Mouse (Mus musculus): Measurements from ENCODE around the gene Prr7. TPM values are rescaled to one million over a fixed set of nuclear protein-coding genes. Genes with fewer than 3 reads are reported as not detected.
A peak's percentile ranks its signal among the peaks of the same experiment; 100 is the strongest.
"Not testable (repeated sequence)": the region's sequence is repeated elsewhere in the genome, so short reads cannot be mapped to it uniquely, and the experiment has no call there.

Prr7 gene
- polyA plus RNA-seq, 1 experiment from 2014 or later = 0.21 TPM

DNA sequence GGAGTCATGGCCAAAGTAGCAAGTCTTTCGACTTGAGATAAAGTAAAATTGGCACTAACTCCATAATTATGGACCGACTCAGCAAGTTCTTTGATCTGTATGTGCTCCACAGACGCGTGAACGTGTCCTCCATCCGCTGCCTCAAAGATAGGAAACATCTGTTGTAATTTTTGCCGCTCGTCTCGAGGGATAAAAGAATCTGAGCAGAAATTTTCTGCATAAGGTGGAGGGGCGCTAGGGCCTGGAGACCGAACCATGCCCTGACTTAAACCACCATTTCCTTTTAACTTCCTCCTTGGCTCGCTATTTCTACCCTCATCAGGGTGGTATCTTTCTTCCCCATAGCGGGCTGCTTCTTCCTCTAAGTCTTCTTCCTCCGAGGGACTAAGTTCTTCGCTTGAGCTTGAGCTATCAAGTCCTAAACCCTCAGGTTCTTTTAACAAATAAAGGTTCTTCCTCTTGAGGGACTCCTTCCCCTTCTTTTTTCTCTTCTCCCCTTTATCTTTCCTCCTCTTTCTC is 26.9 kb upstream of the Prr7 start:
- H3K27me3 ChIP-seq (ENCODE audit: insufficient read depth, poor library complexity, severe bottlenecking); H3K36me3 ChIP-seq; DNase-seq (ENCODE audit: low spot score); H3K27ac ChIP-seq; H3K9me3 ChIP-seq; H3K4me1 ChIP-seq; H3K4me3 ChIP-seq: not testable (repeated sequence)
- WGBS = 83% methylated on average over 15 of the region's 15 CpGs

- 39% methylated on average over 9 of the region's 9 CpGs for WGBS
- peaks cover 29% of the 10 kb centered on the region for H3K4me1 ChIP-seq
- no peaks in the 10 kb centered on the region for H3K9me3 ChIP-seq
- DNase-seq (ENCODE audit: low spot score) = no peak
- peak overlapping the region; percentile 97 for H3K27ac ChIP-seq
- H3K36me3 ChIP-seq = no peaks in the 10 kb centered on the region
- H3K4me3 ChIP-seq = peak overlapping the region; percentile 85
- H3K27me3 ChIP-seq (ENCODE audit: insufficient read depth, poor library complexity, severe bottlenecking) = no peaks in the 10 kb centered on the region
Measured at GRCm38 (mm10) chr13:55443799-55444285, 20.2 kb upstream of the Prr7 start.

DNA sequence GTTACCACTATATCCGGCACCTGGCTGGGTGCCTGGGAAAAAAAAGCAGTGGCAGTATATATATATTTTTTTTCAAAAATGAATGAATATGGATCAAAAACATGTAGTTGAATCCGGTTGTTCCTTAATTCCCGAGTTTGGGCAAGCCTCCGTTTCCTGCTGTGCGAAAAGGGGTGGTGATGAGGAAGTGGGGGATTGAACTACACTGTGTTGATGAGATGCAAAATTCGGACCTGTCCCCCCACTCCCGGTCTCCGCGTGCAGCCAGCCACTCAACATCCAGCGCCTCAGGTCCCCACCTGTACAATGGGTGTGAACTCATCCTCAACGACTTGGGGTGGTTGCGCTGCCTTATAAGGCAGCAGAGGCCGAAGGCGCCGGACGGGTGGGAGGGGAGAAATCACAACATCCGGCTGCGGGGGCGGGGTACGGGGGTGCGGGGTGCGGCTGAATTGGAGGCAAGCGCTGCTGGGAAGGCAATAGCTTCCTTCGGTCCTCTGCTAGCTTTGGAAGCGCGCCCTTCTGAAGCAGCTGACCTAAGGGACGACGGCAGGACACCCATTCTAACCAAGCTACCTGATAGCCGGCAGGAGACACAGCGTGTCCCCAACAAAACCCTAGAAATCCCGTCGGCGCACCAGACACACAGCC is 19.7 kb upstream of the Prr7 start:
- Histone ChIP-seq H3K36me3 (peaks cover 5% of the 10 kb centered on the region), H3K9me3 (no peaks in the 10 kb centered on the region), H3K4me3 (peak overlapping the region; percentile 85), H3K4me1 (peaks cover 29% of the 10 kb centered on the region), H3K27ac (peak overlapping the region; percentile 97), H3K27me3 (ENCODE audit: insufficient read depth, poor library complexity, severe bottlenecking) (no peaks in the 10 kb centered on the region)
- no peak for DNase-seq (ENCODE audit: low spot score)
- under 1% methylated on average over 33 of the region's 33 CpGs for WGBS

GRCm38 (mm10) chr13:55444937-55445315 is 19.1 kb upstream of the Prr7 start, which contains the start of gene Grk6:
Grk6 (plus strand) TSS chr13:55445072.
- peak within 1 kb of the TSS; percentile 85 for H3K4me3 ChIP-seq
- under 1% methylated on average over 35 of the region's 35 CpGs for WGBS

DNA sequence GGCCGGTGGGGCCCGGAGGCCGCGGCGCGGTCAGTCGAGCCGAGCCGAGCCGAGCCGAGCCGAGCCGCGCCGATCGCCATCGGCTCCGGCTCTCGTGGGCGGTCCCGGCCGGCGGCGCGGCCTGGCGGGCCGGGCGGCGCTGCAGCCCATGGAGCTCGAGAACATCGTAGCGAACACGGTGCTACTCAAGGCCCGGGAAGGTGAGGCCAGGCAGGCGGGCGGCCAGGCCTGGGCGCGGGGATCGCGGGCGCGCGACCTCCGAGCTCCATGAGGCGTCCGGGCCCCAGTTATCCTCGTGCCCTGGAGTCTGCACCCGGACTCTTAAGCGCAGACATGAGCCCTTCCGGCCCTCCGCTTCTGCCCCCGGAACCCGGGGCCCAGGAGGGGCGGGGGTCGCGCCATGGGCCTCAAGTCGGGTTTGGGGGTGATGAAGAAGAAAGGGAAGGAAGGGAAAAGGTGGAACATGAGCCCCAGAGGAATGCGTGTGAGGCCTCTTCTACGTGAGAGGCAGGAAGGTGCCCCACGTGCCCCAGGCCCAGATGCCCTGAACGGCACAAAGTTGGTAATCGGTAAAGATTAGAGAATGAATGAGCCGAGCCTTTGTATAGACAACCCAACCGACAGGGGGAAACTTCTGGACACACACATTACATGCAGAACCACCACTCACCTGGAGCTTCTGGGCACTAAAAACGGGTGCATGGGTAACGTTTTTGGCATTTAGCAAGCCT is 18.5 kb upstream of the Prr7 start:
- DNase-seq (ENCODE audit: low spot score) = no peak
- H3K36me3 ChIP-seq = peaks cover 16% of the 10 kb centered on the region
- H3K27me3 ChIP-seq (ENCODE audit: insufficient read depth, poor library complexity, severe bottlenecking) = no peaks in the 10 kb centered on the region
- H3K9me3 ChIP-seq = no peaks in the 10 kb centered on the region
- peak overlapping the region; percentile 85 for H3K4me3 ChIP-seq
- WGBS = under 1% methylated on average over 66 of the region's 66 CpGs
- peaks cover 29% of the 10 kb centered on the region for H3K4me1 ChIP-seq
- H3K27ac ChIP-seq = peak overlapping the region; percentile 97

More at GRCm38 (mm10) chr13:55444937-55445315, 19.1 kb upstream of the Prr7 start, which contains the start of gene Grk6:
- DNase-seq (ENCODE audit: low spot score) = peak; percentile 100
- H3K27ac ChIP-seq = peak within 1 kb of the TSS; percentile 97
- H3K27me3 ChIP-seq (ENCODE audit: insufficient read depth, poor library complexity, severe bottlenecking) = no peaks in the 10 kb centered on the region
- H3K36me3 ChIP-seq = peaks cover 10% of the 10 kb centered on the region
- H3K9me3 ChIP-seq = no peaks in the 10 kb centered on the region
- peaks cover 29% of the 10 kb centered on the region for H3K4me1 ChIP-seq

DNA sequence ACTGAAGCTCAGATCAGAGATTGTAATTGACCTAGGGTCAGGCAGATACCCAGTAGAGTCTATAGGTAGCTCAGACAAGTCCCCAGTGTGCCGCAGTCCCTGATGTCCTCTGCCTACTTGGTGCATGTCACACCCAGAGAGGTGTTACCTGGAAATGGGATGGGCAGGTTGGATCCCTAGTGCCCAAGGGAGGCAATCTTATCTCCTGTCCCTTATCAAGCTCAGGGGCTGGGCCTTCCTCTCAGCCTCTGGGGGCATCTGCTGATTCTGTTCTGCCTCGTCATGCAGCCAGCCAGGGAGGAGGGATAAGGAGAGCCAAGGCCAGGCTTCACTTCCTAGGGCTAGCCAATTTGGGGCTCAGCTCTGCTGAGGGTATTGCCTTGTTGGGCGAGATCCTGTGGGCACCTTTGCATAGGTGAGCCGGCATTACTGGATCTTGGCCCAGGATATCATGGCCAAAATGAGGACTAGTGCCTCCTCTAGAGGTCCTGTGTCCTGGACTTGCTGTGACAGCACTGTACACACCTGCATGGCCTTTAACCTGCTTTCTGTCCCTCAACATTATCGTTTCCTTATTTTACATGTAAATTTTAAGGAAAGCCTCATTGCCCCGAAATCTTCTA is 17.5 kb upstream of the Prr7 start:
- DNase-seq (ENCODE audit: low spot score) = no peak
- no peak overlapping the region for H3K27ac ChIP-seq
- 57% methylated on average over 6 of the region's 6 CpGs for WGBS

GRCm38 (mm10) chr13:55447543-55447943 is 16.5 kb upstream of the Prr7 start:
- H3K27ac ChIP-seq = no peak overlapping the region
- no peaks in the 10 kb centered on the region for H3K27me3 ChIP-seq (ENCODE audit: insufficient read depth, poor library complexity, severe bottlenecking)
- H3K4me3 ChIP-seq = no peak overlapping the region
- 58% methylated on average over 3 of the region's 3 CpGs for WGBS
- no peaks in the 10 kb centered on the region for H3K9me3 ChIP-seq
- peaks cover 29% of the 10 kb centered on the region for H3K4me1 ChIP-seq
- H3K36me3 ChIP-seq = peaks cover 37% of the 10 kb centered on the region
- no peak for DNase-seq (ENCODE audit: low spot score)

More for the DNA sequence above, 17.5 kb upstream of the Prr7 start:
- peak overlapping the region; percentile 85 for H3K4me3 ChIP-seq
- no peaks in the 10 kb centered on the region for H3K27me3 ChIP-seq (ENCODE audit: insufficient read depth, poor library complexity, severe bottlenecking)
- H3K36me3 ChIP-seq = peaks cover 27% of the 10 kb centered on the region
- H3K4me1 ChIP-seq = peaks cover 29% of the 10 kb centered on the region
- no peaks in the 10 kb centered on the region for H3K9me3 ChIP-seq

DNA sequence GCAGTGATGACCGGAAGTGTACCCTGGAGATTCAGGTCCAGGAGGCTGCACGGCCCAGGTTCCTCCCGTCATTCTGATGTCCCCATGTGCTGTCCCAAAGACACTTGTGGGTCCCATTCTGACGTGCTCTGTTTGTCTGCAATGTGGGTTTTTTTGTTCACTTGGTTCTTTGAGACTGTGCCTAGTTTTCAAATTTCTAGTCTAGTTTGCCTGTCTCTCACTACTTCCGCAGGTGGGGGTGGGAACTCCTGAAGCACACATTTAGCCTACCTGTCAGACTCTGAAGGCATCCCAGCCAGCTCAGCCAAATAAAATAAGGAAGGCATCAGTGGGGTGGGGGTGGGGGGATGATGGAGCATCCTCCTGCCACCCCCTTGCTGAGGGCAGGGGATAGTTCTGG is 15.9 kb upstream of the Prr7 start:
- DNase-seq (ENCODE audit: low spot score) = no peak
- peaks cover 29% of the 10 kb centered on the region for H3K4me1 ChIP-seq
- no peaks in the 10 kb centered on the region for H3K27me3 ChIP-seq (ENCODE audit: insufficient read depth, poor library complexity, severe bottlenecking)
- 92% methylated on average over 5 of the region's 5 CpGs for WGBS
- H3K36me3 ChIP-seq = peaks cover 42% of the 10 kb centered on the region
- H3K9me3 ChIP-seq = no peaks in the 10 kb centered on the region
- no peak overlapping the region for H3K27ac ChIP-seq
- H3K4me3 ChIP-seq = no peak overlapping the region

DNA sequence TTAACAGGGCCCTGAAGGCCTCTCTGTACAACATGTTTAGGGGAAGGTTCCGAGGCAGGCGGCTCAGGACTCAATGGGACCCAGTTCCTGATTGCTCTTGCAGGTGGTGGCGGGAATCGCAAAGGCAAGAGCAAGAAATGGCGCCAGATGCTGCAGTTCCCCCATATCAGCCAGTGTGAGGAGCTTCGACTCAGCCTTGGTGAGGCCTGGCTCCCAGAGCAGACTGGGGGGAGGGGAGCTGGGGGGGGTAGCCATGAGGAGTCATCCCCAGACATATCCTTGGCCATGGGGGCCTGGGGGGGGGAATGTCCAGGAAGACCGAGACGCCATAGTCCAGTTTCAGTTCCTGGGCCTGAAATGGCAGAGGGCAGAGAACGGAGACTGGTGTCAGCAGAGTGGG is 14.9 kb upstream of the Prr7 start:
- no peak for DNase-seq (ENCODE audit: low spot score)
- Histone ChIP-seq H3K9me3 (no peaks in the 10 kb centered on the region), H3K27me3 (ENCODE audit: insufficient read depth, poor library complexity, severe bottlenecking) (no peaks in the 10 kb centered on the region), H3K4me1 (peaks cover 22% of the 10 kb centered on the region), H3K27ac (no peak overlapping the region), H3K4me3 (no peak overlapping the region), H3K36me3 (peaks cover 52% of the 10 kb centered on the region)
- 94% methylated on average over 9 of the region's 9 CpGs for WGBS

DNA sequence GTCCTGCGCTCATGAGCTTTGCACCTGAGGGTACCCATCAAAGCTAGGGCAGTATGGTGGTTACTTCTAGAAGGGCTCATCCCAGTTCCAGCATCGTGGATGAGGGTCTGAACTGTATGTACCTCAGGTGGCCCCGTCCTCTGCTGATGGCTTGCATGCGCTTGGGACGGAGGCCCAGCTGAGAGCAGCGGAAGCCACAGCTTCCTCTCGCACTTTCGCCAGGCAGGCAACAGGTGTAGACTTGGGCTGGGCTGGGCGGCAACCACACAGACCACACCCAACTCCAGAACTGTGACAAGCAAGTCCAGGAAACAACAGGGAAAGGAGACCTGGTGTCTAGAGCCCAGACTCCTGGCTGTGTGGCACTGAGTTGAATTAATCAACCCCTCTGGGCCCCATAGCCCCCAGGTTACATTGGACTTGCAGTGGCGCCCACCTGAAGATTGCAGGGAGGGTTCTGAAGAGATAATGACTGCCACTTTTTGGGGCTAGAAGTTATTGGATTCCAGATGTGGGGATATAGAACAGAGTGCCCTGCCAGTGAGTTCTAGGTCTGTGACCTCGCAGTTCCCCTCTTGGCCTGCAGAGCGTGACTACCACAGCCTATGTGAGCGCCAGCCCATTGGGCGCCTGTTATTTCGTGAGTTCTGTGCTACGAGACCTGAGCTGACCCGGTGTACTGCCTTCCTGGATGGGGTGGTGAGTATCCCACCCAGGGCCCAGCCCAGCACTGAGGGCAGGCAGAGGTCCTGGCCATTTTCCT is 14.2 kb upstream of the Prr7 start:
- H3K36me3 ChIP-seq = peaks cover 59% of the 10 kb centered on the region
- H3K27me3 ChIP-seq (ENCODE audit: insufficient read depth, poor library complexity, severe bottlenecking) = no peaks in the 10 kb centered on the region
- DNase-seq (ENCODE audit: low spot score) = no peak
- WGBS = 91% methylated on average over 17 of the region's 17 CpGs
- no peak overlapping the region for H3K4me3 ChIP-seq
- no peak overlapping the region for H3K27ac ChIP-seq
- H3K9me3 ChIP-seq = no peaks in the 10 kb centered on the region
- H3K4me1 ChIP-seq = peaks cover 22% of the 10 kb centered on the region

DNA sequence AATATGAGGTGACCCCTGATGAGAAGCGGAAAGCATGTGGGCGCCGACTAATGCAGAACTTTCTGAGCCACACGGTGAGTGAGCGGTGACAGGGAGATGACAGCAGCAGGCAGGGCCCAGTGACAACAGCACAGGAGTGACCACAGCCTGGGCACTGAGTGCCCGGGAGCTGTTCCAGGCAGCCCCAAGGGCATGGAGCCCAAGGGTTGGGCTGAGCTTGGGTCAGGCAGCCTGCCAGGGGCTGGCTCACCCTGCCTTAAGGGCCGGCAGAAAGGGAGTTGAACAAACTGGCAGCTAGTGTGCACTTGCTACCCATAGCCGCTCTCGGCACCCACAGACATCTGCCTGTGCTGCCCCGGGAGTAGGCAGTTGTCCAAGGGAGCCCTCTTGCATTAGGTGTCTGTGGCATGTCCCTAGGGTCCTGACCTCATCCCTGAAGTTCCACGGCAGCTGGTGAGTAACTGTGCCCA is 13.5 kb upstream of the Prr7 start:
- peaks cover 66% of the 10 kb centered on the region for H3K36me3 ChIP-seq
- 83% methylated on average over 11 of the region's 11 CpGs for WGBS
- DNase-seq (ENCODE audit: low spot score) = no peak

GRCm38 (mm10) chr13:55451296-55451695 is 12.8 kb upstream of the Prr7 start:
- Histone ChIP-seq H3K4me1 (peaks cover 17% of the 10 kb centered on the region), H3K4me3 (no peak overlapping the region), H3K27ac (no peak overlapping the region), H3K9me3 (no peaks in the 10 kb centered on the region), H3K27me3 (ENCODE audit: insufficient read depth, poor library complexity, severe bottlenecking) (no peaks in the 10 kb centered on the region), H3K36me3 (peaks cover 73% of the 10 kb centered on the region)
- WGBS = 91% methylated on average over 10 of the region's 10 CpGs
- no peak for DNase-seq (ENCODE audit: low spot score)

More for the DNA sequence above, 13.5 kb upstream of the Prr7 start:
- no peaks in the 10 kb centered on the region for H3K9me3 ChIP-seq
- H3K4me3 ChIP-seq = no peak overlapping the region
- H3K27ac ChIP-seq = no peak overlapping the region
- no peaks in the 10 kb centered on the region for H3K27me3 ChIP-seq (ENCODE audit: insufficient read depth, poor library complexity, severe bottlenecking)
- H3K4me1 ChIP-seq = peaks cover 22% of the 10 kb centered on the region
